Mouse (Mus musculus) adrenal gland, postnatal 4 days (tissue): ENCODE data around the gene Usp17le. TPM values are rescaled to one million over a fixed set of nuclear protein-coding genes. Genes with fewer than 3 reads are reported as not detected.
"Not testable (repeated sequence)": the region's sequence is repeated elsewhere in the genome, so short reads cannot be mapped to it uniquely, and the experiment has no call there.

ENCODE experiments used
- DNase-seq, 2 experiments: peaks; one replicate each; pipeline ENCODE4 v3.0.0; 2021 to 2022; ENCODE audit warnings: low spot score in 2 of 2, mixed read lengths in 2 of 2
- long read RNA-seq, 2 experiments: library from polyadenylated mRNA; stranded (forward); transcript quantifications; one replicate each; pipeline ENCODE4 v2.0.0; 2021
- total RNA-seq, 2 experiments: library from RNA; stranded (reverse); gene quantifications; 2 replicates each; pipeline ENCODE4 v1.2.3; 2021

The Usp17le gene
- total RNA-seq: not detected
- long read RNA-seq, experiment 1: 0 reads
- long read RNA-seq, experiment 2: 0 reads

DNA sequence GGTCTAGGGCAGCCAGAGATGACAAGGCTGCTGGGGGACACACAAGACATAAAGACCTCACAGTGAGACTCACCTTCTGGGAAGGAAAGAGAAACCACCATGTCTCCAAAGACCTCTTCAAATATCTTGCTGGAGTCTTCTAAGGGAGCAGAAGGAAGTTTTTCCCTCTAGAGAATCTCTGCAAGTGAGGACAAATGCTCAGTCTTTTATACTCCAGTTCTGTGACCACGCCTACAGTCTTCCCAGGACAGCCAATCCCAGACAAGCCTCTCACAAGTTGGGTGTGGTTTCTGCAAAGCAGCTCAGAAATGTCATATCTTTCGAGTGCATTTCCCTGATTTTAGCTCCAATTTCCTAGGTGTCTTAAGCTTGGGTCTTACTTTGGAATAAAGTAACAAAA, at the start of gene Usp17le:
Gene Usp17le (minus strand): TSS at position 101 of the 400 bp plus-strand sequence.
- DNase-seq: not testable (repeated sequence)

DNA sequence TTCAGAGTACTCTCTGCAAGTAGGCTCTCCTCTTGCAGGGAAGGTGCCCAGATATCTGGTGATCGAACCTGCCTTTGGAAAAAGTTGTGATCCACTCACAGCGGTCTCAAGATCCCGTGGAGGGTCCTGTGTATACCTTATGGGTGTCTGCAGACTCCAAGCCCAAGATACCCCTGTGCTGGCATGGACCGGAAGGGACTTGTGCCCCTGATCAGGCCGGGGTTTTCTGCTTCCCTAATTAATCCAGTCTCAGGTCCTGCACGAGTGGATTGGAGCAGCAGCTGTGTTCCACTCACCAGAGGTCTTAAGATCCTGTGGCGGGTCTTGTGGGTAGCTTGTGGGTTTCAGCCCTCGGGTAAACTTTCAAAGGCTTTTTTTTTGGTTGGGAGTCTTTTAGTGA, 33.1 kb upstream of the Usp17le start:
- DNase-seq: not testable (repeated sequence)

DNA sequence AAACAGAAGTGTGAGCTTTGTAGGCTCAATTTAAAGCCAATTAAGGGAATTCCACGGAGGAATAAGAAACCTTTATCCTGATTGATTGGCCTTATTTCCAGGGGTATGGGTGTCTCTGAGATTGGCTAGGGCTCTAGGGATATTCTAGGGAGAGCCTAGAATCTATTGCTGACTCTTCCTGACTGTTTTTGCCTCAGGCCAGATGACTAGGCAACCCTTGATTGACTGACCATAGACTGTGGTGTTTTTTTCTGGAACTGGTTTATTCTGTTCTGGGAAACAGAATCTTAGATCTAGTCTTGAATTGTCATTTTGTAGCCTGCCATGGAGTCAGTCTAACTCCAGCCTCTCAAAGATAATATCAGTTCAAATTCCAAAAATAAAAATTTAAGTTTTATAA, 13.5 kb upstream of the Usp17le start:
- DNase-seq: no peak

Other genes with a start within 250 kb of the Usp17le start
- gene Olfr651, start 227.3 kb downstream of the Usp17le start, total RNA-seq: not detected
- gene Olfr652, start 216.6 kb downstream of the Usp17le start, total RNA-seq: not detected
- gene Olfr653, start 200.2 kb downstream of the Usp17le start, total RNA-seq: not detected
- gene Olfr654, start 190.4 kb downstream of the Usp17le start, total RNA-seq: not detected
- not detected for gene Olfr655, start 175.7 kb downstream of the Usp17le start, total RNA-seq
- not detected for gene Olfr656, start 163.5 kb downstream of the Usp17le start, total RNA-seq
- gene Olfr657, start 152.7 kb downstream of the Usp17le start, total RNA-seq: not detected
- not detected for gene Olfr658, start 130.2 kb downstream of the Usp17le start, total RNA-seq
- not detected for gene Olfr659, start 110.7 kb downstream of the Usp17le start, total RNA-seq
- gene Olfr661, start 91.0 kb downstream of the Usp17le start, total RNA-seq: not detected
- gene Usp17lb, start 65.1 kb upstream of the Usp17le start, total RNA-seq: under 1 TPM in 1 of 2 experiments, not detected in 1; 0.28 TPM
- gene Usp17la, start 79.5 kb upstream of the Usp17le start, total RNA-seq: not detected
- not detected for gene Olfr665, start 100.6 kb upstream of the Usp17le start, total RNA-seq
- not detected for gene Olfr666, start 118.5 kb upstream of the Usp17le start, total RNA-seq
- gene Olfr667, start 144.0 kb upstream of the Usp17le start, total RNA-seq: not detected
- not detected for gene Olfr668, start 150.6 kb upstream of the Usp17le start, total RNA-seq
- gene Olfr669, start 156.8 kb upstream of the Usp17le start, total RNA-seq: not detected
- not detected for gene Olfr670, start 185.2 kb upstream of the Usp17le start, total RNA-seq
- gene Olfr671, start 201.7 kb upstream of the Usp17le start, total RNA-seq: not detected
- not detected for gene Olfr672, start 224.6 kb upstream of the Usp17le start, total RNA-seq